Mouse (Mus musculus): ENCODE measurements at regions not wholly inside any gene's neighbourhood (a gene's known extent, or its start where the extent isn't known, plus 50 kb on each side); places are given as distances from the start of the nearest gene placed in this dataset.
"Not testable (repeated sequence)": the region's sequence is repeated elsewhere in the genome, so short reads cannot be mapped to it uniquely, and the experiment has no call there.

DNA sequence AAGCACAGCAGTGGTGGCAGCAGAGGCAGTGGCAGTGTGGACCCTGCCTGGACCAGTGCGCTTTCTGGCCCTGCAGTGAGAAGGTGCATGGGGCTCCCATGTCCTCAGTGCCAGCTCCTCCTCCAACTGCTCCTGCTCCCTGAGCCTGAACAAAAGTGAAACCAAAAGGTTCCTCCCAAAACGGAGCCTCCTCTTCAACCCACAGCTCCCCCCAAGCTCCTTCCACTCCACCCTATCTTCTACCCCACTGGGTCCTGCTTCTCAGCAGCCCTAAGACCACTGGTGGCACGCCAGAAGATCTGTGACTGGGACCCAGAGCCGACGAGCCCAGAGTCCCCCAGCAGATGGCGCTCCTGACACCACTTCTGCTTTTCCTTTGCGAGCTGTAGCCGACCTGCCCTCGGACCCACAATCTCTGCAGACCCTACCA lies 63.5 kb upstream of the Fcho1 start:
- TF ChIP-seq CHD2 (IDR thresholded peaks at IDR 0.05; ENCODE audit: low read depth, low read length); ZC3H11A (IDR thresholded peaks at IDR 0.05; ENCODE audit: borderline replicate concordance, low read depth, low read length); HCFC1 (IDR thresholded peaks at IDR 0.05; ENCODE audit: borderline replicate concordance, insufficient read depth, low read length); MAFK (IDR thresholded peaks at IDR 0.05; ENCODE audit: insufficient read depth, low read depth, low read length); ZNF384 (IDR thresholded peaks at IDR 0.05; ENCODE audit: low read depth, low read length): not testable (repeated sequence)
